Mouse (Mus musculus) adrenal gland, adult 2 months (tissue): ENCODE measurements around the gene Pkp3. TPM values are rescaled to one million over a fixed set of nuclear protein-coding genes. Genes with fewer than 3 reads are reported as not detected.

ENCODE experiments used
- DNase-seq: peaks from one replicate; pipeline ENCODE4 v3.0.0; 2021
- polyA plus RNA-seq: library from polyadenylated mRNA; depleted of rRNA; stranded (reverse); fragments of >200 nt; gene quantifications from 2 replicates; pipeline ENCODE4 v1.2.3, GENCODE M21; 2012
- total RNA-seq, 2 experiments: library from RNA; stranded (reverse); gene quantifications; 2 replicates each; pipeline ENCODE4 v1.2.3; 2021

Pkp3 gene
- total and polyA plus RNA-seq, 3 experiments, result 0.68 to 1.5 (median 0.89) TPM

DNA sequence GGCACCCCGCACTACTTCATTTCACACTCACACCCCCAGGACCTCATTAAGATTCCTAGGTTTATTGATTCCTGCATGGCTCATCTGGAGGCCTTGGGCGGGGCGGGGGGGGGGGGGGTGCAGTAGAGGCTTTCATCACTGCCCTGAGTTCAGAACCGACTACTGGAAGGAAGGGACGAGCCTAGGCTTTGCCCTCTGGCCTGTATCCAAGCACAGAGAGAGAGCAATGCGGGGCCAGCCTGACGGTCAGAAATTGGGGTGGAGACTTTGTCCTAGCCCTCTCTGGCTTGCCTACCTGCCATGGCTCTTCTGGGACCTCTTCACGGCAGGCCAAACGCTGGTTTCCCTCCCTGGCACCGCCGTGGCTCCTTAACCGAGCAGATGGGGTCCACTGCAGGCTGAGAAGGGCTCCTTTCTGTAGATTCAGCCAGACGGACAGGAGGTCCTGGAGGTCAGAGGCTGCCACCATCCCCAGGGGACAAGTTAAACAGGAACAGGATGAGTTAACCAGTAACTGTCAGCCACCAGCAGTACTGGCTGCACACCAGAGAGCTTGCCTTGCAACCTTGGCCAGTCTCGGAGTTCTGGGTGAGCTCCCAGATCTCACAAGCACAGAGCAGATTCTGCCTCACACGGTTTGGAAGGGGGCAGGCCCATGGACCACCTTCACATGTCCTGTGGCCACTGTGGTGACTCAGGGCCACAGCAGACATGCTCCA lies 16.6 kb downstream of the Pkp3 start:
- no peak for DNase-seq

DNA sequence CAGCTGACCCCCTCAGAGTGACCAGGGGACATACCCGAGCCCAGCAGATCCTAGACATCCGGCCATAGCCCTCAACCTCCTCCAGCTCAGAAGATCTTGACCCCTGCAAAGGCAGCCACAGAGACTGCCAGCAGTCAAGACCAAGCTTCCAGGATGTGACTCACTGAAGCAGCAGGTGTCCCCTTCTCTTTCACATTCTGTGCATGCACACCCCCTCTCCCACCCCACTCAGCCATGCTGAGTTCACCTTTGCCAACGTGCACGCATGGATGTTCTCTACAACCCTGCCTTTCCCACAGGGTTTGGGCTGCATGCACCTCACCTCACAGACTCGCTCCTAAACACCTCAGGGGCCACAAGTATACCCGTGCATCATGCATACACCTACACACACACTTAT lies 18.0 kb downstream of the Pkp3 start:
- DNase-seq, result no peak

DNA sequence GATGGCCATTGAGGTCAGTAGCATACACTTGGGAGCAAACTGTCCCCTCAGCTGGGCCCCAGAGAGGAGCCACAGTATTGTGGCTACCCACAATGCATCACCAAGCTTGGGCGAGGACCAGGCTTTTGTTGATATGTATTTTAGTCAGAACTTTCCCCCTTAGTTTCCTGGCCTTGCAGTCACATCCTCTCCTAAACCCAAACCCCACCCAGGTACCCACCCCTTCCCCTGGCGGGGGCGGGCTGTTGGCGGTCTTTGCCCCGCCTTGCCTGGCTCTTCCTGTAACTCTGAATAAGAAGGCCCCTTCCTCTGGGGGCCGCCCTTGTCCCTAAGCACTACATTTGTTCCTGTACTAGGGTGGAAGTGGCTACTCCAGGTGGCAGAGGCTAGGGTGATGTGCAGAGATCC lies 18.6 kb downstream of the Pkp3 start:
- DNase-seq, result peak; percentile 81

DNA sequence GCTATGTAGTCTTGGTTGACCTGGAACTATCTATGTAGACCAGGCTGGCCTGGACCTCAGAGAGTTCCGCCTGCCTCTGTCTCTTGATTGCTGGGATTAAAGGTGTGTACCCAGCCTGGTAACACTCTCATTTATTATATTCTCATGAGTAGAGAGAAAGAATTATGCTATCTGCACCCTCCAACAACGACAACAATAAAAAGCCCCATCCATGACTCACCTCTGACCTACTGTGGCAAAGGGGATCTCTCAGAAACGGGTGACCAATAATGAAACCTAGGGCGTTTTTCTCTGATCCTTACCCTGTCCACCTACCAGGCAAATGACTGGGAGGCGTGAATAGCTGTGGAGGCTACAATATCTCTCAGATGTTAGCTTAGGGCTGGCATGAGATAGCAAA lies 19.2 kb downstream of the Pkp3 start:
- DNase-seq, result no peak

DNA sequence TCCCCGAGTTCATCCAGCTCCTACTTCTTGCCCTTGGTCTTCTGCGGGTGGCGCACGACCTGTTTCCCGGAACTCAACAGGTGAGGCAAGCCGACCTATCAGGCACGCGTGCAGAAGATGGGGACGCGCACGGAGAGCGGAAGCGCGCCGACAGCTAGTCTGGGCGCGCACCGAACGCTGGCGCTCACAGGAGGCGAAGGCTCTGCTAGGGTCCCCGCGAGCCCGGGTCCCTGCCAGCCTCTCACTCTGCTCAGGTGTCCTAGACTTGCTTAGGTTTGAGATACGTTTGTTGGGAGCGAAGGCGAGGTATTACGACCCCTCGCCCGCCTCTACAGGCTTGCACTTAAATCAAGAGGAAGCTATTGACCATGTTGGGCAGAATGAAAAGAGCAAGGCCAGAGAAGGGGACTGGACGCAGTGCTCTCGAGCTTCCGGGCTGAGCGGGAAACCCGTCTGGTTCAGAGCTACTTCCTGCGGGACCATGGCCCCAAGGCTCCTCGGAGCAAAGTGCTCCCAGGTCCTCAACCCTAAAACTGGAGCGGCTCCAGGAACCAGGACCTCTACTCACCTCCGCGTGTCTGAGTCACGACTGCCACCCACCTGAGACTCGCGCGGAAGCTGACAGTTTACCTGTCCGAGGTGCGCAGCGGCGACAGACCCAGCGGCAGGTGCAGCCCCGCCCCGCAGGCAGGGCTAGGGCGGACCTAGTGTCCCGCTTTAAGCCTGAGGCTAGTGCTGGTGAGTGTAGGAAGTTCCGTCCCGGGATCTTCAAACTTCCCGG lies 22.1 kb downstream of the Pkp3 start, which contains the start of gene Sigirr:
Sigirr (minus strand) TSS at position 662 of the 781 bp plus-strand sequence.
- no peak for DNase-seq

DNA sequence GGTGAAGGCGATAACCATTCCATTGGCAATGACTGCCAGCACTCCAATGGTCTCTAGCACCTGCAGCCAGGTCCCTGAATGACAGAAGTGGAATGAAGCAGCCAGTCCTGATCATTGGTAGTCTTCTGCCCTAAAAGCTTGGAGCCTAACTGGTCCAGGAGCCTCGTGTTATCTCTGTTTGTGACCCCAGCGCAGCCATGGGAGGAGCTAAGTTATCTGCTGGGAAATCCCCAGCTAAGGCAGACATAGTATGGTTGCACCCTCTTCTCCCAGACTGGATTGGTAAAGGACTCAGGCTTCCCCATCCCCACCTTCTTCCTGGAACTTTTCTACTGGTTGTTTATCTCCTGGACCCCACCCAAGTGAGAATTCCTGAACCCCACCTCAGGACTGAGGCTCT lies 25.1 kb downstream of the Pkp3 start:
- DNase-seq, result no peak

DNA sequence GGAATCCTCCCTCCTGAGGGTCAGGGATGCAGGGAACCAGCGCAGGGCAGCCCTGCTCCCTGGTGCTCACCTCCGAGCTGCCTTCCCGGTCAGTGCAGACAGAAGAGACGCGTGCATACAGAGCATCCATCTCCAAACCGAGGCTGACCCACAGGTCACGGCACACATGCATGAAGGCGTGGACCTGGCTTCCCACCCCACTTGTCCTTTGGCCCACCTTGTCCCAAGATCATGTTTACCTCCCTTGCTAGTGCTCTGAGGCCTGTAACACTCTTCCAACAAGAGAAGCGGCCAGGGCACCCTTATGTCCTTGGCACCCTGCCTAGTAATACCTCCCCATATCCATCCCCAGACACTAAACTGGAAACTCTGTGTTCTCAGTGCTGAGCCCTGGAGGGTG lies 37.9 kb downstream of the Pkp3 start:
- DNase-seq, result no peak

DNA sequence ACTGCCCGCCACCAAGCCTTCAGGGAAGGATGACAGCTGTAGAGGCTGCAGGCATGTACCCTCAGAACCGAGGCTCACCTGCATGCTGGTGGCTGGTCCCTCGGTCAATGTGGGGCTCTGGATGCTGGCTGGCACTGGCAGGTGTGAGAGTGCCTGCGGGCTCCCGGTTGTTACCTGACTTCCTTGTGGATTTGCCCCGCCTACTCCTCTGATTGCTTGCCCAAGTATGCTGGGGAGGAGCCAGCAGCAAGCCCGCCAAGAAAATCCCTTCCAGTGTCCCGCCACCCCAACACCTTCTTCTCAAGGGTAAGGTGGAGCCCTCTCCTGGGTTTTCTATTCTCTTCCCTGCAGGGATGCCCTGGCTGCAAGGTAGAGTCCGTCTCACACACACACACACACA lies 39.6 kb downstream of the Pkp3 start, which contains the start of gene Ano9:
Ano9 (minus strand) TSS at position 171 of the 400 bp plus-strand sequence.
- DNase-seq, result no peak

DNA sequence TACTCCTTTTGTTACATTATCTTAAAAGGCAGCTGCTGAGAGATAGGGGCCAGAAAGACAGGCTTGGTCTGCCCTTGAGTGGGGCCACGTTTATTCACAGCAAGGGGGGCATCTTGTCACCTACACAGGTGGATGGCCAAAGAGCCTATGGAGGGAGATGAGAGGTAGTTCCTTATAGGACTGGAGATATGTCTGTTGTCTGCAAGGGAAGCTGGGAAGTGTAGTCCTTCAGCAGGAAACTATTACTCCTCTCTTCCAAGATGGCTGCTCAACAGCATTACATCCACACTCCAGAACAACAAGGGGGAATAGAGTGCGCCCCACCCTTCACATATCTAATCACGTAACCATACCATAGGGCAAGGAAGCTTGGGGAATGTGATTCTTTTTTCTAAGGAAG lies 41.5 kb downstream of the Pkp3 start:
- no peak for DNase-seq

DNA sequence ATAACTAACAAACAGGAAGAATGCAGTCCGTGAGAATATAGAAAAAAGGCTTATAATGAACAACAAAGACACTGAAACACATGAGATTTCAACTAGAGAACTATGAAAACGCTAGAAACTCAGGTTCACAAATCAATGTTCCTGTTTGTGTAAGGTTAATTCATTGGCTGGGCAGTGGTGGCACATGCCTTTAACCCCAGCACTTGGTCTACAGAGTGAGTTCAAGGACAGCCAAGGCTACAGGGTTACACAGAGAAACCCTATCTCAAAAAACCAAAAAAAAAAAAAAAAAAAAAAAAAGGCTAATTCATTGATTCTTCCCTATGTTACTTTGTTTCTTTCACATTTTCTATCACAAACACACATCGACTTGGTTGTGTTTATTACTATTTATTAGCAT lies 42.6 kb downstream of the Pkp3 start:
- no peak for DNase-seq

DNA sequence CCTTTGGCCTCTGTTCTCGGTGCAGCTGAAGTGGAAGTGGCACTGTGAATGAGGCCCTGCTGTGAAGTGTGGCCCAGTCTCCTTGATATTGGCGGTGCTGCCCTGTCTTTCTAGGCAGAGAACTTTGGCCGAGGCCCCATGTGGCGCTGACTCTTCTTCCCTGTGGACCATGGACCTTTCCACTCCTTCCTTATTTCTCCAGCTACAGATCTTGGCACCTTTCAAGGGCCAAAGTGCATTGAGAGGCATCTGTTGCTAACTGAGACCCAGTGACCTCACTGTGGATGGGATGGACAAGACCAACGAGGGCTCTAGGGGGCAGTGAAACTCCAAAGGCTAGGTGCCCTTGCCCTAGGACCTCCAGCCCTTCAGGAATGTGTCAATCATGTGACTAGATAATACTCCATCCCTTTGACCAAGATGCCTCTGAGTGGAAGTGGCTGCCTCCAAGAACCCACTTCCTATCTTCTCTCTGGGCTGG lies 43.1 kb downstream of the Pkp3 start:
- no peak for DNase-seq

DNA sequence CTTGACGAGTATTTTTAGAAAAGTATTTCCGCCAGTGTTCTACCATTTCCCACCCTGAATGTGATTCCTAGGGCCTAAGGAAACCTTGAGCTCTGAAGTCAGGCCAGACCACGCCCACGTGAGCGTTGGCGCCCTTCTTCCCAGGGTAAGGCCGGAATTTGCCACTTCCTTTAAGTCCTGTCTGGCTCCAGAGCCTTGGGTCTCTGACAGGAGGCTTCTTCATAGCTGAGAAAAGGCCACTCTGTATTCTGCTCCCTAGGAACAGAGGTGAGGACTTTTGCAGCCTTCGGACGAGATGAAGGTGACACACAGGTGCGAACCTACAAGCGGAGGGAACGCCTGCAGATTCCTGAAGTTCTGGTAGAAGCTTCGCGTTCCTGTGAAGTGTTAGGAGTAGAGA lies 44.2 kb downstream of the Pkp3 start, which contains the start of gene Ptdss2:
Ptdss2 (plus strand) TSS at position 138 of the 400 bp plus-strand sequence.
- peak; percentile 62 for DNase-seq

DNA sequence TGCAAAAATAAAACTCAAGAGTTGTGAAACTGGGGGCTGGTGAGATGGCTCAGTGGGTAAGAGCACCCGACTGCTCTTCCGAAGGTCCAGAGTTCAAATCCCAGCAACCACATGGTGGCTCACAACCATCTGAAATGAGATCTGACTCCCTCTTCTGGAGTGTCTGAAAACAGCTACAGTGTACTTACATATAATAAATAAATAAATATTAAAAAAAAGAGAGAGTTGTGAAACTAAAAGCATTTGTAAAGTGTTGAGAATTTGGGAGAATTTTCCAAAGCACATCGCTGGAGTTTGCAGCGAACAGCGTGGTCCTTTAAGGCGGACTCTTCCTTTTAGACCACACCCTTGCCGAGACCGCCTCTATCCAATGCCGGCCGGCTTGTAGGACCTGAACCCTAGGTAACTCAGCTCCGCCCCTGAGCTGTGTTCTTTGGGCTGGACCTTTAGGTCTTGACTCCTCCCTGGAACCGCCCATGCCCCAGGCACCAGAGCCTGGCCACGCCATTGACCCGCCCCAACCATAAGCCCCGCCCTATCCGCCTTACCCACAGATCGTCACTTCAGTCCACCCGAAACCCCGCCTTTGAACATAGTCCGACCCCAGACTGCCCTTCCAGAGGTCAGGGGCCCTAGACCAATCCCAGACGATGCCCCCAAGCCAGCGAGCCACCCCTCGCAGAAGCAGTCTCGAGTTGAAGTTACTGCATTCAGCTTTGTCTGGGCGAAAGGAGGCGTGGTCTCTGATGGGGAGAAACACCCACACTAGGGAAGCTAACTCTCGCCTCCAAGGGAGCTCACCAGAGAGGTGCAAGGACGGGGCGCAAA lies 44.9 kb downstream of the Pkp3 start:
- DNase-seq, result peak; percentile 98

DNA sequence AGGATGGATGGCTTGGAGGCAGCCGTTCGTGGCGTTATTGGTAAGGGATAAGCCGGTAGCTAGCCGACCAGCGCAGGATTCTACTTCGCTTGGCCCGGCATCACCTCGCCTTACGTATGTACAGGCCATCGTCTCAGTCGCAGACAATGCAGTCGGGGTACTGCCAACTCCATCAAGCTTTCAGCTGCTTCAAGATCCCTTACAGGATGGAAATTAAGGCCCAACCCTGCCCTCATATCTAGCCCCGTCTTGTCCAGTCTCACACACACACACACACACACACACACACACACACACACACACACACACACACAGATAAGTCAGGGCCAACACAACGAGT lies 45.5 kb downstream of the Pkp3 start:
- DNase-seq, result no peak

DNA sequence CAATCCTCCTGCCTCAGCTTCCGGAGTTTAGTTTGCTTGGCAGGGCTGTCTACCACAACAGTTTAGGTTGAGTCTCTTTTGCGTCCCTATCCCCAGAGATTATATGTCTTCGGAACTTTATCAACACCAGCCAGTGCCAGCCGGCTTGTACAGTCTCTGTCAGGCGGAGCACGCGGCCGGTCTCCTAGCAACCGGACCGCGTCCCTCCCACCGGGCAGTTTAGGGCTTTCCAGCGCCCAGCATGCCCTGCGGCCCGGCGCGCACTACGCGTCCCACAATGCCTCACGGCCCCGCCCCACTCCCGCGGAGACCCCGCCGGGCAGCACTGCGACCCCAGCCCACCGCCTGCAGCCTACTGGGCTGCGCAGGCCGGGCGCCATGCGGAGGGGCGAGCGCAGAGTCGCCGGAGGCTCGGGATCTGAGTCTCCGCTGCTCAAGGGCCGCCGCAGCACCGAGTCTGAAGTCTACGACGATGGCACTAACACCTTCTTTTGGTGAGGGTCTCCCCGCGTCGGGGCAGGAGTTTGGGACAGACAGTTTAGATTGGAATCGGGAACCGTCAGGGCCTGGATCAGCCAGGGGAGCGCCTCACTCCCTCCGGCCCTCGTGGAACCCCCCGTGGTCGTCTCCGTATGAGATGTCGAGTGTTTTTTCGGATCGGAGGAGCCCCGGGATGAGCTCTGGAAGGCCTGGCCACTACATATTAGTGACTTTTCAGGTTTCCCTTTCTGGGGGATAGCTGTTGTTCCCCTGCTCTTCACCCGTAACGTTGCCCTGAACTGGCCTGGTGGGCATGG lies 53.2 kb downstream of the Pkp3 start:
- peak; percentile 94 for DNase-seq

DNA sequence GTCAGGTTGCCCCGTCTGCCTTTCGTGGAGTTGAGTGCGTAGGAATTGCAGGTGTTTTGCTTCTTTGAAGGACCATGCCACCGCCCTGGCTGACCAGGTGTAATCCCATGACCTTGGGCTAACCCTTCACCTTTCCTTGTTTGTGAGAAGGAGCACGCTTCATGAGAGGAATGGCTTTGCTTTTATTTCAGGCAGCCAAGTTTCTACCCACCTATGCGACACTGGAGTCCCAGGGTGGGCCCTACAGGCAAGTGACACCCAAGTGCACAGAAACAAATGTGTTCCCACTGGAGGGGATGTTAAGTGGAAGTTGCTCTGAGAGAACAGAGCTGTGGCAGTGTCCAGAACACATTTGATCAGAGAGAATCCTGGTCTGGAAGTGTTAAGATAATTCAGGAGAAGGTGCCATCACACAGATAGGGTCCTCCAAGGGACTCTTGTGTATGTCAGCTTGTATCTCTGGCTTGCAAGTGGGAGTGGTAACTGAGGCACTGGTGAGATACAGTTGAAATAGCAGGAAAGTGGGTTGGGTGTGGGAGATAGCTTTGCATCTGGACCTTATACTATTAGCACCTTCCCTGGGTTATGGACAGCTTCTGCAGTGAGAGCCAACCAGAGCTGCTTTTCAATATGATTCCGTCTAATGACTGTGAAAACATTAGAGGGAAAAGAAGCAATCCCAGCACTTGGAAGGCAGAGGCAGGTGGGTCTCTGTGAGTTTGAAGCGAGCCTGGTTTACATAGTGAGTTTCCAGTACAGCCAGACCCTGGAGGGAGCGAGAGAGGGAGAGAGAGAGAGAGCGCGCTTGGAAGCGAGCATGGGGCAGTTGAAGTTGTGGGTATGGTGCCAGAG lies 54.1 kb downstream of the Pkp3 start:
- no peak for DNase-seq
